Mouse (Mus musculus) kidney, embryonic 14.5 days (tissue): ENCODE data around the gene Slc39a2. TPM values are rescaled to one million over a fixed set of nuclear protein-coding genes. Genes with fewer than 3 reads are reported as not detected.
A peak's percentile ranks its signal among the peaks of the same experiment; 100 is the strongest.

Experiments
- ATAC-seq: fragments of 200-750 bp; cut with Nextera tagmentation; 2 replicates; pipeline ENCODE4 v1.8.0; 2017; ENCODE audit warnings: moderate number of reproducible peaks, mild to moderate bottlenecking, moderate TSS enrichment, moderate library complexity; ENCODE audit not compliant: low FRiP score, low TSS enrichment
- H3K27ac ChIP-seq: fragments of 300-500 bp; sonication (generic); 2 replicates; pipeline ENCODE4 v1.5.1; 2014; ENCODE audit warnings: low read depth, mild to moderate bottlenecking, low read length, moderate library complexity, mixed read lengths
- H3K27me3 ChIP-seq: fragments of 300-500 bp; sonication (generic); 2 replicates; pipeline ENCODE4 v1.6.1; 2014; ENCODE audit warnings: mild to moderate bottlenecking, low read length; ENCODE audit not compliant: control insufficient read depth, insufficient read depth
- H3K36me3 ChIP-seq: fragments of 300-500 bp; sonication (generic); 2 replicates; pipeline ENCODE4 v1.6.1; 2014; ENCODE audit warnings: low read length, mixed read lengths; ENCODE audit not compliant: control insufficient read depth, insufficient read depth
- H3K4me1 ChIP-seq: fragments of 300-500 bp; sonication (generic); 2 replicates; pipeline ENCODE4 v1.6.1; 2014; ENCODE audit warnings: low read length, mixed read lengths; ENCODE audit not compliant: control insufficient read depth, insufficient read depth
- H3K4me2 ChIP-seq: fragments of 300-500 bp; sonication (generic); replicated peaks from 2 replicates; pipeline ENCODE4 v1.6.1; 2014; ENCODE audit warnings: low read depth, mild to moderate bottlenecking, low read length
- H3K4me3 ChIP-seq: fragments of 300-500 bp; sonication (generic); 2 replicates; pipeline ENCODE4 v1.5.1; 2014; ENCODE audit warnings: mild to moderate bottlenecking, low read length
- H3K9ac ChIP-seq: fragments of 300-500 bp; sonication (generic); 2 replicates; pipeline ENCODE4 v1.6.1; 2014; ENCODE audit warnings: low read depth, mild to moderate bottlenecking, low read length, moderate library complexity
- H3K9me3 ChIP-seq: fragments of 300-500 bp; sonication (generic); 2 replicates; pipeline ENCODE4 v1.6.1; 2016; ENCODE audit warnings: low read length; ENCODE audit not compliant: control insufficient read depth
- WGBS: fragments of 180-500 bp; shearing (Covaris S2); extraction: QIAGEN DNeasy Blood & Tissue Kit; methylation state at CpG from one replicate; pipeline ENCODE4 v1.1.7; 2014; 5-methylcytosine and 5-hydroxymethylcytosine counted together
- polyA plus RNA-seq: library from polyadenylated mRNA; unstranded; fragments of >200 nt; fragmentation: Nextera tagmentation; extraction: Ambion mirVana; gene quantifications from 2 replicates; pipeline ENCODE4 v1.2.1, GENCODE M21; 2014

Gene Slc39a2
- polyA plus RNA-seq, 1 experiment from 2014 or later, result 0.18 TPM

DNA sequence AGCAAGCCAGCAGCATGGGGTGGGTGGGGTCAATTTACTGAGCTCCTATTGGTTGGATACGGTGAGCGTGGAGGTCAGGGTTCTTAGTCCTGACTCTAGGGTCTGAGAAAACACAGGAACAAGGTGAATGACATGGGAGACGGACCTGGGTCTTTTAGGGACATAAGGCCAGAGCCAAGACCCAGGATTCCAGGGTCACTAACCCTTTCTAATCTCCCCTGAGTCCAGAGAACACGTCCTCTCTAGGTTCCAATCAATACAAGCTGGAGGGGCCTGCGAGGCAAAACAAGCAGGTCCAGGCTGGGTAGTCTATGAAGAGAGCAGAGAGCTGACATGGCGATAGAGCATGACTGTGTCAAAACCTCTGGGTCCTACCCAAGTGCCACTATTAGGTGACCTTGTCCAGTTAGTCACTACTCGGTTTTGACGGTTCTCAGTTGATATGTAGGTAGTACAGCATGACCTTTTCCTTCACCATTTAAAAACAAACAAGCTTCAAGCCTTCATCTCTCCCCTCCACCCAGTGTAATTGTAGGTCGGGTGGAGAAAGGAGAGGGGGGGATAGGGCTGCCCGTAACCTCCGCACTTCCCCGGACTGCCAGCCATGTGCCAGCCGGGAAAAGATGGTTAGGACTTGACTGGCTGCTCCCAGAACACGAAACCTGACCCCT is 19.8 kb downstream of the Slc39a2 start:
- H3K36me3 ChIP-seq, result no peaks in the 10 kb centered on the region
- 0 out of 2 replicates have a peak, but pooled peaks cover 2% of the 10 kb centered on the region for H3K27me3 ChIP-seq
- H3K27ac ChIP-seq, result no peak overlapping the region
- H3K4me1 ChIP-seq, result peaks cover 12% of the 10 kb centered on the region
- H3K9me3 ChIP-seq, result no peaks in the 10 kb centered on the region
- WGBS, result 12% methylated on average over 14 of the region's 14 CpGs
- peak overlapping the region; percentile 46 for H3K4me3 ChIP-seq
- peak overlapping the region; percentile 98 for H3K4me2 ChIP-seq
- H3K9ac ChIP-seq, result peak overlapping the region; percentile 50
- ATAC-seq, result peak; percentile 16; the same call in 1 of the 2 replicates

DNA sequence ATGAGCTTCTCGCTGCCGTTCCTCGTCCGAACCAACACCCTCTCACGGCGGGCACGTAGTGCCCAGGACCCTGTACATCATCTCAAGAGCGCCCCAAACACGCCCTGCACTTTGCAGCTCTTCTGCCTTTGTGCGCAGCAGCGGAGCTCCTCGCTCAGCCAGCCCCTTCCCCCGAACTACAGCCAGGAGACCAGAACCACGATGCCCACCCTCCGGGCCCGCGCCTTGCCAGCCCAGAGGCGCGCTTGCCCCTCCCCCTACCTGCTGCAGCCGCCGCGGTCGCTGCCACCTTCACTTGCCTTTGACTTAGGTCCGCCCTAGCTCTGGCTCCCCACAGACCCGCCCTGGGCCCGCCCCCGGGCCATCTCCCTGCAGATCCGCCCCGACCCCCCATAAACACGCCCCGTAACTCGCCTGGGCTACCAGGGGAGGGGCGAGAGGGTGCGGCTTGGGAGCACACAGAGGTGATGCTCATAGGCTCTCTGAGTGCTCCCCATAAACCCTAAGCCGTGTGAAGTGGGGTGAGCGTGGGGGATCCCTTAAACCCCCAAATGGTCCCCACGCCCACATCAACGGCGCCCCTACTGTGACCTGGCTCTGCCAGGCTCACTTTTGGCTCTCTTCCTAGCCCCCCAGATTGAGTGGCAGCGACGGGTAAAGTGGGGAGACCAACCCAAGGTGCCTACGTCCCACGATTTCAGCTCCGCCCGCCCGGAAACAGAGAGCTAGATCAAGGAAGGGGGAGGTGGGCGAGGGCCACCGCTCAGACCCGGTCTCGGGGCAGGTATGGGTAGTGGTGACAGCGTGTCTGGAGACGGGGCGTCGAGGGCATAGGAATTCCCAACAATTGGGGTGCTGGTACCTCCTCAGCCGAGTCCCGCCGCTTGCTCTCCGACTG is 20.6 kb downstream of the Slc39a2 start:
- 0 out of 2 replicates have a peak, but pooled peaks cover 2% of the 10 kb centered on the region for H3K27me3 ChIP-seq
- H3K4me2 ChIP-seq, result peak overlapping the region; percentile 98
- H3K36me3 ChIP-seq, result no peaks in the 10 kb centered on the region
- peak; percentile 81 for ATAC-seq
- under 1% methylated on average over 58 of the region's 58 CpGs for WGBS
- H3K4me3 ChIP-seq, result peak overlapping the region; percentile 46
- no peaks in the 10 kb centered on the region for H3K9me3 ChIP-seq
- H3K27ac ChIP-seq, result no peak overlapping the region
- peaks cover 12% of the 10 kb centered on the region for H3K4me1 ChIP-seq
- H3K9ac ChIP-seq, result peak overlapping the region; percentile 50

DNA sequence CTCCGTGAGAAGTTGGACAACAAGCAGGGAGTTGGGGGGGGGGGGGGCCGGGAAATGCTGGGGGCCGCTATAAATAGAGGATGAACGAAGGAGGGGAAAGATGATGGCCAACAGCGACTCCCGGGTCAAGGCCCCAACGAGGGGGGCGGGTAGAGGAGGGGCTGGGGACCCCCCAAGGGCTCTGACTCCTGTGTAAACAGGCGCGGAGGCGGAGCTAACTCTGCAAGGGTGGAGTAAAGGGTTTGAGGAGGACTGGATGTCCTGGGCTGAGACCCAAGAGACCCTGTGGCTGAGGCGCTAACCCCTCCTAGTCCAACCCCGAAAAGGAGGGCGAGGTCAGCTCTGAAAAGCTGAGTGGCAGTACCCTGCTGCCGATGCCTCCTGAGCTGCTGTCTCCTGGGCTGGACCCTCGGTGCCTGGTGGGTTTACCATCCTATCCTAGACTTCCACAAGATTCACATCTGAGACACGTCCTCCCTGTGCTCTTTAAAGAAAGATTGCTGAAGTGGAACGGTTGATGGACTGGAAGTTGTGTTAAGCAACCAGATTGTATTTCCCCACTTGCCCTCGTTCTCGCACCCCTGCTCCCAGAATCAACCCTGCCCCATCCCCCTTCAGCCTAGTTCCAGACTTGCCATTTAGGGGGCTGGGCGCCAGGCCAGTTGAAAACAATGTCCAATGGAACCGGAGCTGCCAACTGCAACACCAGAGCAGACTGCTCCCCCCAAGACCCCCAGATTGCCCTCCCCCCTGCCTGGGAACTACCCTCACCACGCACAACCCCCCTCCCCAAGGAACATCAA is 21.5 kb downstream of the Slc39a2 start, which contains the start of gene Ndrg2:
Ndrg2 (minus strand) TSS at position 199 of the 803 bp plus-strand sequence.
- H3K27me3 ChIP-seq, result no peaks in the 10 kb centered on the region
- H3K4me2 ChIP-seq, result peak within 1 kb of the TSS; percentile 98
- ATAC-seq, result peak; percentile 81
- 1% methylated on average over 22 of the region's 23 CpGs for WGBS
- peak within 1 kb of the TSS; percentile 50 for H3K9ac ChIP-seq
- no peaks in the 10 kb centered on the region for H3K9me3 ChIP-seq
- no peaks in the 10 kb centered on the region for H3K36me3 ChIP-seq
- no peak within 1 kb of the TSS for H3K27ac ChIP-seq
- H3K4me3 ChIP-seq, result peak within 1 kb of the TSS; percentile 46
- H3K4me1 ChIP-seq, result peaks cover 12% of the 10 kb centered on the region

DNA sequence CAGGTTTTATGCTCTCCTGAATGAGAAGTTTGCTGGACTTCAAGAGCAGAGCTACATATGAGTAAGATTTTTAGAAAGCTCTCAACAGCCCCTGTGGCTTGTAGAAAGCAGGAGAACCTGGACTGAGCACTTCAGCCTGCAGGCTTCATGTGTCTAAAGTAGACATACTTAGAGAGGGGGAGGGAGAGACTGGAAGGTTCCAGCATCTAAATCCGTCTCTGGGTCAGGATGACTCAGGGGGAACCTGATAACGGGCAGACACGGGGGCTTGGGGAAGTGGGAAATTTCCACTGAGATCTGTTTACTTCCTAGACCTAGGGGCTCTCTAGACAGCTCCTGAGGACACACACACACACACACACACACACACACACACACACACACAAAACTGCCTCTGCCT is 22.3 kb downstream of the Slc39a2 start:
- no peak overlapping the region for H3K9ac ChIP-seq
- no peaks in the 10 kb centered on the region for H3K9me3 ChIP-seq
- no peaks in the 10 kb centered on the region for H3K27me3 ChIP-seq
- 11% methylated on average over 3 of the region's 3 CpGs for WGBS
- no peak overlapping the region for H3K4me3 ChIP-seq
- no peak overlapping the region for H3K27ac ChIP-seq
- H3K36me3 ChIP-seq, result no peaks in the 10 kb centered on the region
- no peak for ATAC-seq
- H3K4me1 ChIP-seq, result peaks cover 12% of the 10 kb centered on the region
- no peak overlapping the region for H3K4me2 ChIP-seq

DNA sequence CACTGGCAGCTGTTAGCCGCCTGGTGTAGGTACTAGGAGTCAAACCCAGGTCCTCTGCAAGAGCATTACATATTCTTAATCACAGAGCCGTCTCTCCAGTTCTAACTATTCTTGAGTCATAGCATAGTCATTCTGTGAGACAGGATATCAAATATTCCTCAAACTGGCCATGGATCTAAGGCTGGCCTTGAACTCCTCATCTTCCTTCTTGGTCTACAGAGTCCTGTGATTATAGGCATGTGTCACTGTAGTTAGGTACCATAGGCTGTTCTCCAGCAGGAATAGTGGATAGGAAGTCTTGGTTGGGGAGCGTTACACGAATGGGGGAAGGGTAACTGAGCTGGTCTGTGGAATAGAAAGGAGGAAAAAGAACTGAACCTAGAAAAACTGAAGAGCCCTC is 23.9 kb downstream of the Slc39a2 start:
- no peak overlapping the region for H3K27ac ChIP-seq
- H3K4me1 ChIP-seq, result peaks cover 12% of the 10 kb centered on the region
- no peaks in the 10 kb centered on the region for H3K36me3 ChIP-seq
- H3K9me3 ChIP-seq, result no peaks in the 10 kb centered on the region
- H3K4me3 ChIP-seq, result no peak overlapping the region
- no peak for ATAC-seq
- H3K4me2 ChIP-seq, result no peak overlapping the region
- no peak overlapping the region for H3K9ac ChIP-seq
- 84% methylated on average over 4 of the region's 4 CpGs for WGBS
- no peaks in the 10 kb centered on the region for H3K27me3 ChIP-seq

DNA sequence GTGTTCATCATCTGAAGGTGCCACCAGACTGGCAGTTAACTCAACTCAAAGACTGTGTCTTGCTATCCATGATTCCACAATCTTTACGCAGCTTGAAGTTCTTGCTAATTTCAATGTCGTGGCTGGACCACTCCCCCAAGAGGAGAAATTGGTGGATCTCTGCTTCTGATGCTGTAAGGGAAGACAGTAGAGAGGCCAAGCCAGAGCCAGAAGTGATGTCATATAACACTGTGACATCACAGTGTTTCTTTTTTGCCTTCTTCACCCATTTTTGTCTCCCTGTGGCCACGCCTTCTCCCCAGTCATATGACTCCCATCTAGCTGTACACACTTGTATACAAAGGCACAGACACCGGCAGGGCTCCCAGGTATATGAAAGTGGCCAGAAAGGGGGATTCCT is 25.4 kb downstream of the Slc39a2 start, which contains the start of gene Tppp2:
Tppp2 (plus strand) TSS at position 301 of the 400 bp plus-strand sequence.
- Histone ChIP-seq H3K4me3 (no peak within 1 kb of the TSS), H3K27ac (no peak within 1 kb of the TSS), H3K36me3 (no peaks in the 10 kb centered on the region), H3K4me2 (no peak within 1 kb of the TSS), H3K4me1 (peaks cover 12% of the 10 kb centered on the region), H3K27me3 (no peaks in the 10 kb centered on the region), H3K9me3 (no peaks in the 10 kb centered on the region), H3K9ac (no peak within 1 kb of the TSS)
- ATAC-seq, result no peak
- WGBS, result 89% methylated on average over 4 of the region's 4 CpGs

DNA sequence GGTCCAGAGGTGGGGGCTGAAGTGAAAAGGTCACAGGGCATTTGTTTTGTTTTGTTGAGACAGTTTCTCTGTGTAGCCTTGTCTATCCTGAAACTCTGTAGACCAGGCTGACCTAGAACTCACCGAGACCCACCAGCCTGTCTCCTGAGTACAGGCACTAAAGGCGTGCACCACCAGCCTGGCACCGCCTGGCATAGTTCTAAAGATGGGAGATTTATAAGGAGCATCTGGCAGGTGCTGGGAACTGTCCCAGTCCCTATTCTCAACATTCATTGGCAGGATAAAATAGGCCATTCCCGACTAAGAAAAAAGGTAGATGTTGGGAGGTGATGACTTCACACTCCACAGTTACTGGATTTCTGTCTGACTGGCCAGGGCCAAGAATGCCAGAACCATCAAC is 26.3 kb downstream of the Slc39a2 start:
- Histone ChIP-seq H3K9me3 (no peaks in the 10 kb centered on the region), H3K4me2 (no peak overlapping the region), H3K27ac (no peak overlapping the region), H3K36me3 (no peaks in the 10 kb centered on the region), H3K4me3 (no peak overlapping the region), H3K27me3 (no peaks in the 10 kb centered on the region), H3K4me1 (peaks cover 10% of the 10 kb centered on the region), H3K9ac (no peak overlapping the region)
- ATAC-seq, result no peak
- 89% methylated on average over 4 of the region's 4 CpGs for WGBS

DNA sequence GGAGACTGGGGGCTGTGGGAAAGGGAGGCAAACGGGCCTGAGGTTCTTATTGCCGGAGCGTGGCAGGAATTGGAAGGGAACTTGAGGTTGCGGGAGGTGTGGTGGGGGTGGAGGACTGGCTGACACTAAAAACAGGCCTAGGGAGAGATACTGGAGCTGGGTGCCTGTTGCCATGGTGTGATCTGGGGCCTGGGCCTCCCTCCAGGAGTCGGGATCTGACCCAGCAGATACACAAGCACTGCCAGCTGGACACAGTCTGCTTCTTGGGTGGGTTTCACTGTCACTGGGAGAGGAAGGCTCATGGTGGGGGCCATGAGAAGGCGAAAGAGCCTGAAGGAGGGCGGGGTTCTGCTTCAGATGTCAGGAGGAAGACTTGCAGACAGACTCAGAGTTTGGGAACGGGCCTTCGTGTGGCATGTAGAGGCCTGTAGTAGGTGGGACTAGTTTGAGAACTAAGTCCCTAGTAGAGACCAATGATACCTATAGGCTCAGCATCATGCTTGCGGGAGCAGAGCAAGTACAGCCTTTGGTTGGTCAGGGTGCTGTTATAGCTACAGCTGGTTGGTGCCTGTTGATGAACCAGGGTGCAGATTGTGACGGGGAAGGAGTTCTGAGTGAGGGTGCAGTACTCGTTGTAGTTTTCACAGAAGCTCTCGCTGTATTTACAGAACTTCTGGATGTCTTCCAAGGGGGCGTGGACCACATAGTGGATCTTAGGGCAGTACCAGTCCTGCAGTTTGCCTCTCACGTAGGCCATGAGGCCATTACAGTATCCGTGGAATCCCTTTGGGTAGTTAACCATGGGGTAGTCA is 29.3 kb downstream of the Slc39a2 start:
- Histone ChIP-seq H3K9ac (no peak overlapping the region), H3K4me3 (no peak overlapping the region), H3K27ac (no peak overlapping the region), H3K27me3 (no peaks in the 10 kb centered on the region), H3K36me3 (no peaks in the 10 kb centered on the region), H3K4me1 (no peaks in the 10 kb centered on the region), H3K9me3 (no peaks in the 10 kb centered on the region), H3K4me2 (no peak overlapping the region)
- peak; percentile 51; the same call in 1 of the 2 replicates for ATAC-seq
- 75% methylated on average over 16 of the region's 16 CpGs for WGBS
